Mouse (Mus musculus) liver, embryonic 14.5 days (tissue): Measurements from ENCODE around the gene Retreg2. TPM values are rescaled to one million over a fixed set of nuclear protein-coding genes. Genes with fewer than 3 reads are reported as not detected.

Source experiments
- ATAC-seq: fragments of 200-750 bp; cut with Nextera tagmentation; 2 replicates; pipeline ENCODE4 v1.8.0; 2017; ENCODE audit warnings: moderate number of reproducible peaks, mild to moderate bottlenecking, moderate library complexity; ENCODE audit not compliant: insufficient read depth
- DNase-seq, 3 experiments: peaks; one replicate each; pipeline ENCODE4 v3.0.0-alpha.2; 2012 to 2013; ENCODE audit warnings: low read depth in 3 of 3, low spot score in 3 of 3
- H3K27ac ChIP-seq: fragments of 300-500 bp; sonication (generic); 2 replicates; pipeline ENCODE4 v1.5.1; 2014; ENCODE audit warnings: moderate library complexity, mild to moderate bottlenecking, control low read depth, inconsistent platforms
- H3K27me3 ChIP-seq: fragments of 300-500 bp; sonication (generic); 2 replicates; pipeline ENCODE4 v1.6.1; 2014; ENCODE audit warnings: mild to moderate bottlenecking, low read length, moderate library complexity; ENCODE audit not compliant: control insufficient read depth, insufficient read depth
- H3K36me3 ChIP-seq: fragments of 300-500 bp; sonication (generic); replicated peaks from 2 replicates; pipeline ENCODE4 v1.6.1; 2014; ENCODE audit warnings: low read depth; ENCODE audit not compliant: control insufficient read depth, insufficient read depth
- H3K4me1 ChIP-seq, 2 experiments: fragments of 200-500 bp in 1 of 2; fragments of 300-500 bp in 1 of 2; sonication (generic) in 1 of 2; replicated peaks; 2 replicates each; pipeline ENCODE4 v1.6.1; 2012 to 2014; ENCODE audit warnings: antibody characterized with exemption in 1 of 2, inconsistent platforms in 1 of 2, low read length in 1 of 2; ENCODE audit not compliant: control insufficient read depth in 2 of 2, insufficient read depth in 2 of 2
- H3K4me2 ChIP-seq: fragments of 300-500 bp; sonication (generic); 2 replicates; pipeline ENCODE4 v1.6.1; 2014; ENCODE audit warnings: low read depth, mild to moderate bottlenecking, control low read depth, moderate library complexity
- H3K4me3 ChIP-seq, 2 experiments: fragments of 200-500 bp in 1 of 2; fragments of 300-500 bp in 1 of 2; sonication (generic) in 1 of 2; 2 replicates each; pipeline ENCODE4 v1.5.1; 2012 to 2014; ENCODE audit warnings: low read depth in 2 of 2, low read length in 2 of 2, mild to moderate bottlenecking in 2 of 2, control low read depth in 1 of 2, inconsistent platforms in 1 of 2, moderate library complexity in 1 of 2; ENCODE audit not compliant: insufficient read depth in 1 of 2
- H3K9ac ChIP-seq: fragments of 300-500 bp; sonication (generic); replicated peaks from 2 replicates; pipeline ENCODE4 v1.6.1; 2014; ENCODE audit warnings: mild to moderate bottlenecking, control low read depth, moderate library complexity
- H3K9me3 ChIP-seq: fragments of 300-500 bp; sonication (generic); 2 replicates; pipeline ENCODE4 v1.6.1; 2016; ENCODE audit warnings: low read length, mixed read lengths; ENCODE audit not compliant: control insufficient read depth
- CTCF ChIP-seq: IDR thresholded peaks from 2 replicates; pipeline ENCODE4 v1.5.1; 2016; ENCODE audit warnings: antibody characterized with exemption, low read depth, control low read depth
- EP300 ChIP-seq: IDR thresholded peaks from 2 replicates; pipeline ENCODE4 v1.6.1; 2016; ENCODE audit warnings: antibody characterized with exemption, low read depth
- WGBS: fragments of 180-500 bp; shearing (Covaris S2); extraction: QIAGEN DNeasy Blood & Tissue Kit; methylation state at CpG from one replicate; pipeline ENCODE4 v1.1.7; 2014; ENCODE audit not compliant: insufficient replicate concordance; 5-methylcytosine and 5-hydroxymethylcytosine counted together
- polyA plus RNA-seq, 2 experiments: library from polyadenylated mRNA; depleted of rRNA in 1 of 2; stranded (reverse) in 1 of 2; unstranded in 1 of 2; fragments of >200 nt; fragmentation: Nextera tagmentation in 1 of 2; extraction: Ambion mirVana in 1 of 2; gene quantifications; 2 replicates each; pipeline versions ENCODE4 v1.2.1 to v1.2.3; 2012 to 2014

Gene Retreg2
- polyA plus RNA-seq (2012; rRNA removed) (61.8 and 74.5 TPM in 2 replicates), polyA plus RNA-seq (2014; fragmentation: Nextera tagmentation; extraction: Ambion mirVana) (45.1 and 58.8 TPM in 2 replicates)

DNA sequence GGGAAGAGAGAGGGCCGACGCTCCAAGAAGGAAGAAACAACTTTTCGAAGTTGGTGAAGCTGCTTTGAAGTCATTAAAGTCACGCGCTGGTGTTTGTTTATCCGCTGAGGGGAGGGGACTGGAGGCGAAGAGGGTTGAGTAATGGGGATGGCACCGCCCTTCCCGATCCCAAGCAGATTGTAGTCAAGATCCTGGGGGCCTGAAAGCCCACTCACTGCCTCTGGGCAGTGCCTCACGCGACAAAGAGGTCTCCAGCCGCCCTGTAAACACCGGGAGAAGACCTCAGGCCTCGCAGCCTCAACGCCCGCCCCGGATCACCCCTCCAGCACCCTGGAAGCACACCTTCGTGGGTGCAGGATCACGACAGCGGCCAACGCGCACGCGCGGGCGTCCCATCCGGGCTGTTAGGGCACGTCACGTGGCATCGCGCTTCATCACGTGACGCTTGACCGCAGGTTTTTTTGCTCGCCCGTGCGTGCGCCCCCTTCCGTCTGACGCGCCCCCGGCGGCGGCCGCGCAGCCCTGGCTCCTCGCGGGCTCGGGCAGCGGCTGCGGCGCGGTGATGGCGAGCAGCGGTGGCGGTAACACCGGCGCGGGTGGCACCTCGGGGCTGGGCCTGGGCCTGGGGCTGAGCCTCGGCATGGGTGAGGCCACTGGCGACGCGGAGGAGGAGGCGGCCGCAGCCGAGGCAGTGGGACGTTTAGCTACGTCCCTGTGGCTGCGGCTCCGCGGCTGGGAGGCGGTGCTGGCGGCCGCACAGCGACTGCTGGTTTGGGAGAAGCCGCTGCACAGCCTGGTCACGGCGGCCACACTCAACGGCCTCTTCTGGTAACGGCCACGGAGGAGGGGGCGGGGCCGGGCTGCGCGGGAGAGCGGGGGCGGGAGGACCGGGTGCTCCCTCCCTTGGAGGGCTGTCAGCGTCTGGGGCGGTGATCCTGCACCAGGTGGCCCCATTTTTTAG lies at the start of gene Retreg2, which contains the start of gene Cnppd1:
Gene Retreg2 (plus strand): TSS at position 478 of the 961 bp plus-strand sequence.
Gene Cnppd1 (minus strand): TSS at position 411 of the 961 bp plus-strand sequence.
- H3K27ac ChIP-seq = peak within 1 kb of the TSS; percentile 80
- H3K36me3 ChIP-seq = peaks cover 60% of the 10 kb centered on the region
- H3K4me1 ChIP-seq = peaks cover 32 to 52% of the 10 kb centered on the region in 2 experiments
- TF ChIP-seq CTCF (peak; percentile 66), EP300 (no peak; the same call in 1 of the 2 replicates)
- peak within 1 kb of the TSS; percentile 98 for H3K9ac ChIP-seq
- H3K4me3 ChIP-seq = peak within 1 kb of the TSS; percentile 75 to 91
- H3K4me2 ChIP-seq = peak within 1 kb of the TSS; percentile 71
- H3K9me3 ChIP-seq = no peaks in the 10 kb centered on the region
- DNase-seq (peak; percentile 92 to 93 (median 92)), ATAC-seq (peak; percentile 79)
- under 1% methylated on average over 88 of the region's 91 CpGs for WGBS
- H3K27me3 ChIP-seq = no peaks in the 10 kb centered on the region

DNA sequence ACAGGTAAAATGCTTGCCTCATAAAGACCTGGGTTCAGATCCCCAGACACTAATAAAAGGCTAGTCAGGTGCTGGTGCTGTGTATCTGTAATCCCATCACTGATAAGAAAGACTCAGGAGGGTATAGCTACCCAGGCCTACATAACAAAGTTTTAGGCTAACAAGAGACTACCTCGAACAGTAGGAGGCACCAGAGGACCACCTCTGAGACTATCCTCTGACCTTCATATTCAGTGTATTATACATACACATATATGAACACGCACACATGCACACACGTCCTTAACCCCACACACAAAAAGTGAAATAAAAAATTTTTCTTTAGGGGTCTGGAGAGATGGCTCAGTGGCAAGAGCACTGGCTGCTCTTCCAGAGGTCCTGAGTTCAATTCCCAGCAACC lies 20.4 kb upstream of the Retreg2 start:
- H3K4me1 ChIP-seq = peaks cover 12 to 15% of the 10 kb centered on the region in 2 experiments
- no peak overlapping the region for H3K4me2 ChIP-seq
- H3K4me3 ChIP-seq = no peak overlapping the region
- no peak for ATAC-seq
- no peak for DNase-seq
- no peaks in the 10 kb centered on the region for H3K27me3 ChIP-seq
- no peak overlapping the region for H3K27ac ChIP-seq
- no peaks in the 10 kb centered on the region for H3K36me3 ChIP-seq
- 58% methylated on average over 3 of the region's 3 CpGs for WGBS
- H3K9me3 ChIP-seq = no peaks in the 10 kb centered on the region
- no peak overlapping the region for H3K9ac ChIP-seq
- TF ChIP-seq CTCF (peak; percentile 48; the same call in 1 of the 2 replicates), EP300 (no peak)

DNA sequence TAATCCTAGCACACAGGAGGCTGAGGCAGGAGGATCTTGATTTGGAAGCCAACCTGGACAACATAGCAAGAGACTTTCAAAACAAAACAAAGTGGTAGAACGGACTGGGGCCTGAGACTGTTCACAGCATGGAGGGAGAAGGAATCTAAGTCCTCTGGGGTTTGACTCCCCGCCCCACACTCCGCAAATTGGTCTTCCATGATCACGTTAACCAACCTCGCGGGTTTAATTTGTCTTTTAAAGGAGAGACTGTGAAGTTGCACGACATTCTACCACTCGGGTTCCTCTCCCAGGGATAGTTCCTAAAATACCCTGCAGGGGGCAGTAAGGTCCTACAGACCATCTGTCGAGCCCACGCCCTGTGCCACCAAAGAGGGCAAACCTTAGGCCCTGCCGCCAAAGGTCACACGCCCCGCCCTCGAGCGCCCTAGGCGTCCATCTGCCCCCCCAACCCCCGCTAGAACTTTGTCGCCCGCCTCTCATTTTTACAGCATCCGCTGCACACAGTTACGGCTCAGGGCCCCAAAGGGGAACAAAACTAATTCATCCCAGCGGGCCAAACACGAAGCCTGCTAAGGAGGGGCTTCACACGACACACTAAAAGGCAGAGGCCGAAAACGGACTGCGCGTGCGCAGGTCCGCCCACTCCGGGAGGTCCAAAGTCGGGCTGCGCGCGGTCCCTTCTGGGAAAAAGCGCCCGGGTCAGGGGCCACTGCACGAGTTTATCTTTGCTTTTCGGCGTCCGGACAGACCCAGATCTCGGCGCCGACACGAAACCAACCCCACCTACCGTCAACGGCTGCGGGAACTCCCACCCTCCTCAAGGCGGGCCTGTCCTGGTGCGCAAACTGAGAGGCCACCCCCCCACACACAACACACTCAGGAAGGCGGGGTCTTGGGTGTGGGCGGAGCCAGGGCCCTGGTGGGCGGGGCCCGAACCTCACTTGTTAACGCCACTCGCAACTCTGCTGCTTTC lies 17.9 kb upstream of the Retreg2 start, which contains the start of gene Nhej1:
Gene Nhej1 (minus strand): TSS at position 855 of the 976 bp plus-strand sequence.
- H3K9me3 ChIP-seq = no peaks in the 10 kb centered on the region

DNA sequence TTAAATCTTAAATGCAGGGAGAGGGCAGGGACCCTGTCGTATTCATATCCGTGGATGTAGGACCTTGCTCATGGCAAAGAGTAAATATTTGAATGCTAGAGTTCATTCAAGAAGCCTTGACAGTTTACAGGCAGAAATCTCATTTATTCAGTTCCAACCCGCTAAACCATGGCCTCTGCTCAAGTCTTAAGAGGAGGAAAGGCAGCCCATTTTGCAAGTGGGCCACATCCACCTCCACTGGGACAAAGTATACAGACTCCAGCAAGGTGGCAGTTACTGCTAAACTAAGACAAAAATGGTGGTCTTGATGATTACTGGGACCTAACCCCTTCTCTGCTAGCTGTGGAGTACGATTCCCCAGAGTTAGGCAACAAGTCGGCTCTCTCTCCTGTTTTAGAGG lies 17.2 kb upstream of the Retreg2 start:
- Histone ChIP-seq H3K27ac (peak overlapping the region; percentile 96), H3K27me3 (no peaks in the 10 kb centered on the region), H3K36me3 (no peaks in the 10 kb centered on the region), H3K4me1 (peaks cover 12 to 15% of the 10 kb centered on the region in 2 experiments), H3K4me2 (peak overlapping the region; percentile 88), H3K4me3 (peak overlapping the region; percentile 69 to 72), H3K9me3 (no peaks in the 10 kb centered on the region), H3K9ac (peak overlapping the region; percentile 76)
- DNase-seq (no peak), ATAC-seq (no peak)
- 29% methylated on average over 5 of the region's 5 CpGs for WGBS
- no peak for TF ChIP-seq EP300
- no peak for TF ChIP-seq CTCF

More for the DNA sequence above, 17.9 kb upstream of the Retreg2 start, which contains the start of gene Nhej1:
- DNase-seq = peak; percentile 92 to 95 (median 93)
- whole genome bisulfite sequencing = 2% methylated on average over 56 of the region's 56 CpGs
- peak; percentile 52 for TF ChIP-seq EP300
- TF ChIP-seq CTCF = peak; percentile 94
- peak; percentile 96 for ATAC-seq
- Histone ChIP-seq H3K36me3 (no peaks in the 10 kb centered on the region), H3K4me3 (peak within 1 kb of the TSS; percentile 69 to 72), H3K4me1 (peaks cover 12 to 15% of the 10 kb centered on the region in 2 experiments), H3K4me2 (peak within 1 kb of the TSS; percentile 88), H3K9ac (peak within 1 kb of the TSS; percentile 76), H3K27me3 (no peaks in the 10 kb centered on the region), H3K27ac (peak within 1 kb of the TSS; percentile 96)
